Mouse (Mus musculus) 3T3-L1 (cell line): Measurements from ENCODE around the gene Cpe.

ENCODE experiments used
- DNase-seq: peaks from one replicate; pipeline ENCODE4 v3.0.0-alpha.2; 2015; ENCODE audit warnings: low read depth, low spot score

Cpe gene

GRCm38 (mm10) chr8:64632169-64632568 lies 60.7 kb downstream of the Cpe start:
- no peak for DNase-seq

GRCm38 (mm10) chr8:64631761-64632160 lies 61.1 kb downstream of the Cpe start:
- DNase-seq, result no peak

- no peak for DNase-seq
These were observed 63.7 kb downstream of the Cpe start for GRCm38 (mm10) chr8:64629034-64629760.

GRCm38 (mm10) chr8:64628039-64628438 lies 64.8 kb downstream of the Cpe start:
- DNase-seq, result no peak

- no peak for DNase-seq
These were observed 68.2 kb downstream of the Cpe start for GRCm38 (mm10) chr8:64624603-64625037.

GRCm38 (mm10) chr8:64620365-64621150 lies 72.3 kb downstream of the Cpe start:
- no peak for DNase-seq

GRCm38 (mm10) chr8:64619661-64620060 lies 73.2 kb downstream of the Cpe start:
- DNase-seq, result no peak

GRCm38 (mm10) chr8:64618618-64619017 lies 74.2 kb downstream of the Cpe start:
- DNase-seq, result peak; percentile 71

GRCm38 (mm10) chr8:64616566-64616965 lies 76.3 kb downstream of the Cpe start:
- peak; percentile 30 for DNase-seq

- DNase-seq, result peak; percentile 87
These were observed 77.4 kb downstream of the Cpe start for GRCm38 (mm10) chr8:64615459-64615858.

GRCm38 (mm10) chr8:64613663-64614062 lies 79.2 kb downstream of the Cpe start:
- no peak for DNase-seq

- DNase-seq, result no peak
These were observed 81.5 kb downstream of the Cpe start for GRCm38 (mm10) chr8:64611210-64611974.

GRCm38 (mm10) chr8:64608931-64609330 lies 83.9 kb downstream of the Cpe start:
- DNase-seq, result no peak

GRCm38 (mm10) chr8:64606015-64606414 lies 86.8 kb downstream of the Cpe start:
- no peak for DNase-seq

GRCm38 (mm10) chr8:64598206-64598605 lies 94.6 kb downstream of the Cpe start:
- DNase-seq, result no peak

- DNase-seq, result peak; percentile 75
These were observed 95.5 kb downstream of the Cpe start for GRCm38 (mm10) chr8:64597042-64597970.

GRCm38 (mm10) chr8:64596396-64596795 lies 96.5 kb downstream of the Cpe start:
- no peak for DNase-seq

GRCm38 (mm10) chr8:64590456-64590855 lies 102.4 kb downstream of the Cpe start:
- no peak for DNase-seq

GRCm38 (mm10) chr8:64582887-64583286 lies 110.0 kb downstream of the Cpe start:
- peak; percentile 14 for DNase-seq

GRCm38 (mm10) chr8:64578221-64578620 lies 114.6 kb downstream of the Cpe start:
- DNase-seq, result no peak

- no peak for DNase-seq
These were observed 117.9 kb downstream of the Cpe start for GRCm38 (mm10) chr8:64575001-64575400.
